12 mouse cellular contexts compared by ENCODE assay signal in genomic region chr7:82772481-82772880, GRCm38 (mm10).
DNase-seq lines count a peak whose midpoint lies in the region; ATAC-seq and TF ChIP-seq lines count a peak whose summit lies in the region.
"Had no signal": no experiment of that assay in that cellular context is flagged by ENCODE, and none has a peak within 500 bp of the region (broad histone marks: within the 10 kb centered on the region; RNA-seq: fewer than 3 reads in every experiment).

No protein-coding gene starts in this region.

- no peak overlapping the region for H3K4me2 ChIP-seq in forebrain, postnatal 0 days (ENCODE audit: low read depth)
- H3K4me2 ChIP-seq in intestine, embryonic 14.5 days (ENCODE audit: low read length) = peak overlapping the region; percentile 8; the same call in 1 of the 2 replicates
- H3K4me2 ChIP-seq in intestine, postnatal 0 days (replicated peaks; ENCODE audit: low read depth) = no peak overlapping the region

- 83% methylated on average over 14 of the region's 14 CpGs for WGBS in forebrain, embryonic 10.5 days
- WGBS in forebrain, postnatal 0 days = 49% methylated on average over 14 of the region's 14 CpGs
- WGBS in intestine, embryonic 14.5 days = 34% methylated on average over 14 of the region's 14 CpGs
- WGBS in intestine, postnatal 0 days = 60% methylated on average over 14 of the region's 14 CpGs

- H3K9me3 ChIP-seq in forebrain, embryonic 10.5 days = peaks cover 7% of the 10 kb centered on the region
- no peaks in the 10 kb centered on the region for H3K9me3 ChIP-seq in forebrain, postnatal 0 days (ENCODE audit: low read length)
- no peaks in the 10 kb centered on the region for H3K9me3 ChIP-seq in intestine, embryonic 14.5 days (ENCODE audit: control insufficient read depth, low read length)
- no peaks in the 10 kb centered on the region for H3K9me3 ChIP-seq in intestine, postnatal 0 days (ENCODE audit: control insufficient read depth)

- no peak for DNase-seq in forebrain, embryonic 10.5 days (ENCODE audit: extremely low spot score, low spot score)
- DNase-seq in forebrain, postnatal 0 days = no peak
- peak; percentile 62 for DNase-seq in intestine, embryonic 14.5 days (ENCODE audit: low spot score)
- DNase-seq in thymus, postnatal 4 days = peak; percentile 35
- no peak for DNase-seq in thymus, adult 18-20 months
- DNase-seq in layer of hippocampus, adult 11-12 months (ENCODE audit: low spot score) = no peak
- DNase-seq in Muller cell, postnatal 12 days (ENCODE audit: inconsistent ontology term) = no peak
- DNase-seq: adrenal gland, postnatal 36 days; cerebellum, adult 9-11 months; right cerebral cortex, postnatal 25 days had no signal

- H3K4me1 ChIP-seq in forebrain, embryonic 10.5 days = peaks cover 11% of the 10 kb centered on the region
- no peaks in the 10 kb centered on the region for H3K4me1 ChIP-seq in forebrain, postnatal 0 days (ENCODE audit: insufficient read depth)
- peaks cover 31% of the 10 kb centered on the region for H3K4me1 ChIP-seq in intestine, embryonic 14.5 days (replicated peaks; ENCODE audit: control insufficient read depth, insufficient read depth, low read length)
- H3K4me1 ChIP-seq in intestine, postnatal 0 days (replicated peaks; ENCODE audit: control insufficient read depth, insufficient read depth, low read length) = no peaks in the 10 kb centered on the region

- no peaks in the 10 kb centered on the region for H3K27me3 ChIP-seq in forebrain, embryonic 10.5 days (ENCODE audit: poor library complexity, severe bottlenecking)
- no peaks in the 10 kb centered on the region for H3K27me3 ChIP-seq in forebrain, postnatal 0 days (ENCODE audit: insufficient read depth, low read length)
- H3K27me3 ChIP-seq in intestine, embryonic 14.5 days (replicated peaks; ENCODE audit: control insufficient read depth, insufficient read depth, low read length) = no peaks in the 10 kb centered on the region
- no peaks in the 10 kb centered on the region for H3K27me3 ChIP-seq in intestine, postnatal 0 days (replicated peaks; ENCODE audit: control insufficient read depth, insufficient read depth, low read length)
- H3K27me3 ChIP-seq: Patski had no signal

- no peak overlapping the region for H3K4me3 ChIP-seq in forebrain, embryonic 10.5 days
- H3K4me3 ChIP-seq in forebrain, postnatal 0 days (ENCODE audit: low read depth, low read length) = no peak overlapping the region
- H3K4me3 ChIP-seq in intestine, embryonic 14.5 days (ENCODE audit: low read depth, low read length) = no peak overlapping the region
- no peak overlapping the region for H3K4me3 ChIP-seq in intestine, postnatal 0 days (ENCODE audit: low read depth, low read length)

- peak overlapping the region; percentile 54; the same call in 1 of the 2 replicates for H3K27ac ChIP-seq in forebrain, embryonic 10.5 days
- no peak overlapping the region for H3K27ac ChIP-seq in forebrain, postnatal 0 days (ENCODE audit: low read depth, low read length)
- peak overlapping the region; percentile 81 for H3K27ac ChIP-seq in intestine, embryonic 14.5 days (ENCODE audit: low read depth)
- no peak overlapping the region for H3K27ac ChIP-seq in intestine, postnatal 0 days (ENCODE audit: low read depth, low read length)

- no peak overlapping the region for H3K9ac ChIP-seq in forebrain, postnatal 0 days
- no peak overlapping the region for H3K9ac ChIP-seq in intestine, embryonic 14.5 days (ENCODE audit: low read length)
- H3K9ac ChIP-seq in intestine, postnatal 0 days (ENCODE audit: low read depth, low read length) = no peak overlapping the region

- no peak for TF ChIP-seq CTCF in forebrain, postnatal 0 days (IDR thresholded peaks at IDR 0.05; ENCODE audit: low read depth)
- no peak for TF ChIP-seq CTCF in intestine, postnatal 0 days (IDR thresholded peaks at IDR 0.05; ENCODE audit: low read depth)

- ATAC-seq in forebrain, postnatal 0 days = no peak
- ATAC-seq in intestine, embryonic 14.5 days (replicated peaks; ENCODE audit: low FRiP score, low TSS enrichment, low read depth) = peak; percentile 60
- ATAC-seq in intestine, postnatal 0 days = no peak
- ATAC-seq: Patski had no signal

- H3K36me3 ChIP-seq in forebrain, embryonic 10.5 days (replicated peaks) = peaks cover 14% of the 10 kb centered on the region
- 0 out of 2 replicates have a peak, but pooled peaks cover 2% of the 10 kb centered on the region for H3K36me3 ChIP-seq in forebrain, postnatal 0 days (ENCODE audit: insufficient read depth)
- H3K36me3 ChIP-seq in intestine, embryonic 14.5 days (ENCODE audit: control insufficient read depth, insufficient read depth, low read length) = no peaks in the 10 kb centered on the region
- H3K36me3 ChIP-seq in intestine, postnatal 0 days (ENCODE audit: control insufficient read depth, insufficient read depth) = peaks cover 16% of the 10 kb centered on the region

Comparison
In these comparisons a context has a peak if more than half of its experiments do, and no peak if none do; other contexts are left out.
1. DNase-seq: peak in intestine, embryonic 14.5 days (single experiment) and thymus, postnatal 4 days (single experiment); none in forebrain, embryonic 10.5 days (single experiment), forebrain, postnatal 0 days (single experiment), thymus, adult 18-20 months (0 of 2), layer of hippocampus, adult 11-12 months (single experiment) and Muller cell, postnatal 12 days (single experiment).
2. H3K27ac ChIP-seq: peak in forebrain, embryonic 10.5 days (single experiment) and intestine, embryonic 14.5 days (single experiment); none in forebrain, postnatal 0 days (single experiment) and intestine, postnatal 0 days (single experiment).